Mouse (Mus musculus) activated CD4-positive, CD25-positive, alpha-beta regulatory T cell, adult 9 weeks (primary cell): ENCODE data around the gene Ms4a15. TPM values are rescaled to one million over a fixed set of nuclear protein-coding genes. Genes with fewer than 3 reads are reported as not detected.

Source experiments
- polyA plus RNA-seq: library from polyadenylated mRNA; unstranded; fragments of 100-300 nt; shearing (Covaris generic); gene quantifications from one replicate; pipeline ENCODE4 v1.2.1, GENCODE M21; 2017

Ms4a15 gene
- not detected for polyA plus RNA-seq

DNA sequence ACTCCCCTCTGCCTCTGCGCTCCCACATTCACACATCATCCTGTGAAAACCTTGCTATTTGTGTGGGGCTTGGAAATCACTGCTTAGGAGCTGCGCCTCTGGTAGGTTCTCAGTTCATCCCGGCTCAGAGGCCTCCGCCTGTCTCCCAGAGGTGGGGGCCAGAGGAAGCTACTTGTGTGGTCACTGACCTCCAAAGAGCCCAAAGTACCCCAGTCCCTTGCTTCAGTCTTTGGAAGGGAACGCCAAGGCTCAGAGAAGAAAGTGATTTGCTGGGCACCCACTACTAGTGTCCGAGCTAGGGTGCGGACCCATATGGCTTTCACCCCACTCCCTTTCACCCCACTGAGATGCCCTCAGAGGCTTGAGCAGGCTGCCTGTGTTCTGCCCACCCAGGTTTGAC is at the start of gene Ms4a15:
Gene Ms4a15, minus strand, starts transcription at position 101 of the 400 bp plus-strand sequence.

DNA sequence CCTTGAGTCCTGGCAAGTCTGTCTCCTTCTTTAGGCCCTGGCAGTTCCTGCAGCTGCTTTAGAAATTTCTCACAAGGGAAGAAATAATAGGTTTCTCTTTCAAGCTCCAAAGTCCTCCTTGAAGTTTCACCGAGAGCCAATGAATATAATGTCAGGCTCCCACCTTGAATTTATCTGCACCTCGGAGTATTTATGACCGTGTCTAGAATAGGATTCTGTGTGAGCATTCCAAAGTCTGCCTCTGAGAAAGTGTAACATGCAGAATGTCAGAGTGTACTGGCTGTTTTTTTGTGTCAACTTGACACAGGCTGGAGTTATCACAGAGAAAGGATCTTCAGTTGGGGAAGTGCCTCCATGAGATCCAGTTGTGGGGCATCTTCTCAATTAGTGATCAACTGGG is 24.8 kb upstream of the Ms4a15 start, which contains the start of gene Ms4a18:
Gene Ms4a18, minus strand, starts transcription at position 141 of the 400 bp plus-strand sequence.

DNA sequence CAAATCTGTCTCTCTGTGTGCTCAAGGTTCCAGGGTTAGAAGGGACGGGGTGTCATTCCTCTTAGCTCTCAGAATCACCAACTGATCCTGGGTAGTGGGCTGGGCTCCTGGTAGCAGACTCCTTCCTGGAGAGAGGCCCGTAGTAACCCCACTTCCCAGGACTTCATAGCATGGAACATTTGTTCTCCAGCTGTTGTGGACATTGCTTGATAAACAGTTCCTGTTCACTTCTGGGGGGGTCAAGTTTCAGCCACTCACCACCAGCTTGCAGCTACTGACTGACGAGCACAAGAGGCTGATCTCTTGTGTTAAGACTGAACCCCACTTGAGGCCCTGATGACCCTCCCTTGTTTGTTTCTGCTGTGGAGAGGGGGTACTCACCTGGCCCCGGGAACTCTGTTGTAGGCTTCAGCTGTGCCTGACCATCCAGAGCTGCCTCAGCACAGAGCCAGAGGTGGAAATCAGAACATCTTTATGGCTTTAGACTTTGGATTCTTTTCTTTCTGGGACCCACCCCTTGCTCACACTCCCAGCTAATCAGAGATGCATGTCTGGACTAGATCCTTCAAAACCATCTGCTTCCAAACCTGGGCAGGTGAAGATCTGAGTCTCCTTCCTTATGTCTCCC is 18.7 kb downstream of the Ms4a15 start, which contains the start of gene Ms4a10:
Gene Ms4a10, minus strand, starts transcription at position 433 of the 628 bp plus-strand sequence.

DNA sequence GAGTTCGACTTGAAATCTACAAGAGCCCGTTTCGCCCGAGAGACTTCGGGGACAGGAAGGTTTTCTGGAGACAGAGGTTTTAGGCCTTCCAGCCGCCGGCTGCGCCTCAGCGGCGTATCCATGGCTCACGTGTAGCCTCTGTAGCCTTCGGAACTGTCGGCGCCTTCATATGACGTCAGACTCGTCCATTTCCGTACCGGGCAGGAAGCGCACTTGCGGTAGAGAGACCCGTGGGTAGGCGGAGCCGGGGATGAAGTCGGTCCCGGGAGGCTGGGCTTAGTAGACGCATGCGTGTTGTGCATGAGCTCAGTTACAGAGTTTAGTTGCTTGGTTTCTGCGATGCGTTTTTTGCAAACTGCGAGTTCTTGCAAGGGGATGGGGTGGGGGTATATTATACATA is 43.9 kb downstream of the Ms4a15 start, which contains the start of gene Ccdc86:
Gene Ccdc86, minus strand, starts transcription at position 155 of the 400 bp plus-strand sequence.

DNA sequence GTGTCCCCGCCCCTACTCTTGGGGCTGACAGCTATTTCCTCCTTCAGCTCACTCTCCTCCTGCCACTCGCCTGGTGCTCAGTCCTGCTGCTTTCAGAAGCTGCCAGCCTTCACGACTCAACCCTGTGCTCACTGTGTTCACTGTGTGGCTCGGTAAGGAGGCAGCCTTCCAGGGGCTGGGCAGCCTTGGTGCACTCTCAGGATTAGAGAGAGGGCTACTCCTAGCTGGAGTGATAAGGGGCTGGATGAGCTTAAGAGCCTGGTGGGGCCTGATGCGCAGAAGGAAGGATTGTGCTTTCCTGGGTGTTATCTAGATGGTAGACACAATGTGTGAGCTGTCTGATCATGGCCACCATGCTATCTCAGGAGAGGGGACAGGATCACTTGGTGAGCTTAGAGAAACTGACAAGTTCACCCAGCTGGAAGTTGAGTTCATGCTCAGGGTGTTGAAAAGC is 55.9 kb downstream of the Ms4a15 start, which contains the start of gene Ptgdr2:
Gene Ptgdr2, plus strand, starts transcription at position 51 of the 454 bp plus-strand sequence.

Other genes with a start within 250 kb of the Ms4a15 start
- gene Cd6, start 163.2 kb downstream of the Ms4a15 start, polyA plus RNA-seq: 684 TPM
- 1.7 TPM for gene Slc15a3, start 153.5 kb downstream of the Ms4a15 start, polyA plus RNA-seq
- 0.71 TPM for gene Tmem132a, start 123.3 kb downstream of the Ms4a15 start, polyA plus RNA-seq
- 54.3 TPM for gene Tmem109, start 111.2 kb downstream of the Ms4a15 start, polyA plus RNA-seq
- gene Prpf19, start 98.0 kb downstream of the Ms4a15 start, polyA plus RNA-seq: 96.3 TPM
- not detected for gene Zp1, start 72.6 kb downstream of the Ms4a15 start, polyA plus RNA-seq
- not detected for gene Ptgdr2, start 56.1 kb downstream of the Ms4a15 start, polyA plus RNA-seq
- 20.7 TPM for gene Ccdc86, start 44.0 kb downstream of the Ms4a15 start, polyA plus RNA-seq
- not detected for gene Ms4a10, start 18.6 kb downstream of the Ms4a15 start, polyA plus RNA-seq
- not detected for gene Ms4a18, start 24.8 kb upstream of the Ms4a15 start, polyA plus RNA-seq
- gene Ms4a8a, start 87.9 kb upstream of the Ms4a15 start, polyA plus RNA-seq: not detected
- not detected for gene 1700017D01Rik, start 137.6 kb upstream of the Ms4a15 start, polyA plus RNA-seq
- gene 1700025F22Rik, start 172.1 kb upstream of the Ms4a15 start, polyA plus RNA-seq: not detected
- not detected for gene Ms4a13, start 203.5 kb upstream of the Ms4a15 start, polyA plus RNA-seq
- not detected for gene Ms4a12, start 239.2 kb upstream of the Ms4a15 start, polyA plus RNA-seq